Mouse (Mus musculus): ENCODE measurements at regions not wholly inside any gene's neighbourhood (a gene's known extent, or its start where the extent isn't known, plus 50 kb on each side); places are given as distances from the start of the nearest gene placed in this dataset.

GRCm38 (mm10) chr6:127835666-127836065, 51.7 kb upstream of the Tspan11 start:
- peak; percentile 2 for DNase-seq (ENCODE audit: low read depth, low spot score)

GRCm38 (mm10) chr6:127828344-127828743, 59.0 kb upstream of the Tspan11 start:
- DNase-seq (ENCODE audit: low read depth, low spot score): no peak

- no peak for DNase-seq (ENCODE audit: low read depth, low spot score)
Measured at GRCm38 (mm10) chr6:127825503-127825902, 56.2 kb upstream of the Prmt8 start.

GRCm38 (mm10) chr6:127823718-127824117, 54.4 kb upstream of the Prmt8 start:
- no peak for DNase-seq (ENCODE audit: low read depth, low spot score)

DNA sequence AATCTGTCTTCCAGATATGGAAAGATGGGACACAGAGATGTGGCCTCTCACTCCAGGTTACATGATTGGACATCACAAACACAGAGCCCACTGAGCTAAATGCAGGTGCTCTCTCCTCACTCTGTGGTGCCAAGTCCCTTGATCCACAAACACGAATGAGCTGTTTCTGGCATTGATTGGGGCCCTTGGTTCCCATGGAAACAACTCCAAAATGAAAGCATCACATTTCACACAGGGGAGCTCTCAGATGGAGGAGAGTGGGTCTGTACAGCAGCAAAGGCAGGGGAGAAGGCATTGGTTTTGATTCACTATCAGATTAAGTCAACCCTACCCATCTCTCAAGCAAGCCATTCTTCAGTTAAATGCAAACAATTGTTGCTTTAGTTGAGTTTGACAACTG, 51.3 kb upstream of the Prmt8 start:
- DNase-seq (ENCODE audit: low read depth, low spot score): no peak

Data from A20 (cell line).